Mouse (Mus musculus) liver, embryonic 11.5 days (tissue): ENCODE results near the gene Litaf. TPM values are rescaled to one million over a fixed set of nuclear protein-coding genes. Genes with fewer than 3 reads are reported as not detected.

Experiments used
- ATAC-seq: fragments of 200-750 bp; cut with Nextera tagmentation; replicated peaks from 2 replicates; pipeline ENCODE4 v1.8.0; 2017; ENCODE audit warnings: moderate number of reproducible peaks, mild to moderate bottlenecking, moderate TSS enrichment, moderate library complexity; ENCODE audit not compliant: low FRiP score
- DNase-seq: peaks from one replicate; pipeline ENCODE4 v3.0.0-alpha.2; 2017; ENCODE audit warnings: low spot score
- H3K27ac ChIP-seq: fragments of 300-500 bp; sonication (generic); 2 replicates; pipeline ENCODE4 v1.5.1; 2014; ENCODE audit warnings: mild to moderate bottlenecking, low read depth, low read length, control low read depth
- H3K27me3 ChIP-seq: fragments of 300-500 bp; sonication (generic); replicated peaks from 2 replicates; pipeline ENCODE4 v1.6.1; 2014; ENCODE audit warnings: low read length, mixed read lengths; ENCODE audit not compliant: control insufficient read depth, insufficient read depth
- H3K36me3 ChIP-seq: fragments of 300-500 bp; sonication (generic); 2 replicates; pipeline ENCODE4 v1.6.1; 2014; ENCODE audit warnings: mild to moderate bottlenecking, low read length, moderate library complexity, mixed read lengths; ENCODE audit not compliant: control insufficient read depth, insufficient read depth
- H3K4me1 ChIP-seq: fragments of 300-500 bp; sonication (generic); replicated peaks from 2 replicates; pipeline ENCODE4 v1.6.1; 2014; ENCODE audit warnings: low read length, mixed read lengths; ENCODE audit not compliant: control insufficient read depth, insufficient read depth
- H3K4me2 ChIP-seq: fragments of 300-500 bp; sonication (generic); 2 replicates; pipeline ENCODE4 v1.6.1; 2014; ENCODE audit warnings: mild to moderate bottlenecking, control low read depth, moderate library complexity
- H3K4me3 ChIP-seq: fragments of 300-500 bp; sonication (generic); 2 replicates; pipeline ENCODE4 v1.5.1; 2014; ENCODE audit warnings: low read depth, low read length, control low read depth
- H3K9ac ChIP-seq: fragments of 300-500 bp; sonication (generic); 2 replicates; pipeline ENCODE4 v1.6.1; 2014; ENCODE audit warnings: low read depth, low read length, control low read depth
- H3K9me3 ChIP-seq: fragments of 300-500 bp; sonication (generic); 2 replicates; pipeline ENCODE4 v1.6.1; 2016; ENCODE audit warnings: low read length, inconsistent platforms, mixed read lengths; ENCODE audit not compliant: control insufficient read depth
- WGBS: fragments of 180-500 bp; shearing (Covaris S2); extraction: QIAGEN DNeasy Blood & Tissue Kit; methylation state at CpG from one replicate; pipeline ENCODE4 v1.1.7; 2014; 5-methylcytosine and 5-hydroxymethylcytosine counted together
- polyA plus RNA-seq: library from polyadenylated mRNA; unstranded; fragments of >200 nt; fragmentation: Nextera tagmentation; extraction: Ambion mirVana; gene quantifications from 2 replicates; pipeline ENCODE4 v1.2.1, GENCODE M21; 2014

Gene Litaf
- polyA plus RNA-seq, 1 experiment from 2014 or later, result 53.6 TPM

GRCm38 (mm10) chr16:11012571-11013463, 53.1 kb downstream of the Litaf start:
- H3K4me1 ChIP-seq, result peaks cover 13% of the 10 kb centered on the region
- no peaks in the 10 kb centered on the region for H3K36me3 ChIP-seq
- H3K4me3 ChIP-seq, result no peak overlapping the region
- H3K9me3 ChIP-seq, result no peaks in the 10 kb centered on the region
- no peak for DNase-seq
- no peak overlapping the region for H3K4me2 ChIP-seq
- no peak for ATAC-seq
- H3K9ac ChIP-seq, result no peak overlapping the region
- no peaks in the 10 kb centered on the region for H3K27me3 ChIP-seq
- 73% methylated on average over 11 of the region's 11 CpGs for WGBS
- no peak overlapping the region for H3K27ac ChIP-seq

GRCm38 (mm10) chr16:11011939-11012338, 54.0 kb downstream of the Litaf start:
- Histone ChIP-seq H3K4me3 (no peak overlapping the region), H3K9me3 (no peaks in the 10 kb centered on the region), H3K9ac (no peak overlapping the region), H3K27ac (no peak overlapping the region), H3K4me1 (peaks cover 13% of the 10 kb centered on the region), H3K27me3 (no peaks in the 10 kb centered on the region), H3K4me2 (no peak overlapping the region), H3K36me3 (no peaks in the 10 kb centered on the region)
- WGBS, result 69% methylated on average over 4 of the region's 4 CpGs
- DNase-seq (no peak), ATAC-seq (no peak)

GRCm38 (mm10) chr16:11011206-11011605, 54.8 kb downstream of the Litaf start:
- Histone ChIP-seq H3K4me3 (no peak overlapping the region), H3K9ac (no peak overlapping the region), H3K4me1 (peaks cover 13% of the 10 kb centered on the region), H3K4me2 (no peak overlapping the region), H3K27me3 (no peaks in the 10 kb centered on the region), H3K36me3 (no peaks in the 10 kb centered on the region), H3K27ac (peak overlapping the region; percentile 19; the same call in 1 of the 2 replicates), H3K9me3 (no peaks in the 10 kb centered on the region)
- DNase-seq (no peak), ATAC-seq (no peak)
- 67% methylated on average over 2 of the region's 2 CpGs for WGBS

GRCm38 (mm10) chr16:11010270-11010669, 55.7 kb downstream of the Litaf start:
- Histone ChIP-seq H3K9ac (no peak overlapping the region), H3K4me2 (no peak overlapping the region), H3K9me3 (no peaks in the 10 kb centered on the region), H3K4me1 (peaks cover 13% of the 10 kb centered on the region), H3K4me3 (no peak overlapping the region), H3K27me3 (no peaks in the 10 kb centered on the region), H3K27ac (no peak overlapping the region), H3K36me3 (no peaks in the 10 kb centered on the region)
- ATAC-seq, result no peak
- WGBS, result 89% methylated on average over 4 of the region's 4 CpGs
- DNase-seq, result no peak

GRCm38 (mm10) chr16:11008162-11008991, 57.6 kb downstream of the Litaf start:
- H3K4me2 ChIP-seq, result peak overlapping the region; percentile 39
- no peaks in the 10 kb centered on the region for H3K27me3 ChIP-seq
- H3K4me1 ChIP-seq, result peaks cover 13% of the 10 kb centered on the region
- WGBS, result 23% methylated on average over 15 of the region's 15 CpGs
- no peak overlapping the region for H3K4me3 ChIP-seq
- no peaks in the 10 kb centered on the region for H3K9me3 ChIP-seq
- no peaks in the 10 kb centered on the region for H3K36me3 ChIP-seq
- 0 out of 2 replicates have a peak overlapping the region, but pooled peaks have one; percentile 48 for H3K9ac ChIP-seq
- ATAC-seq, result peak; percentile 72
- peak; percentile 58 for DNase-seq
- H3K27ac ChIP-seq, result peak overlapping the region; percentile 78

- Histone ChIP-seq H3K27ac (peak overlapping the region; percentile 62; the same call in 1 of the 2 replicates), H3K9me3 (no peaks in the 10 kb centered on the region), H3K27me3 (no peaks in the 10 kb centered on the region), H3K4me3 (no peak overlapping the region), H3K4me2 (no peak overlapping the region; the same call in 1 of the 2 replicates), H3K36me3 (no peaks in the 10 kb centered on the region), H3K4me1 (peaks cover 11% of the 10 kb centered on the region), H3K9ac (no peak overlapping the region)
- DNase-seq (no peak), ATAC-seq (no peak; the same call in 1 of the 2 replicates)
- WGBS, result 50% methylated on average over 6 of the region's 6 CpGs
These were observed 59.9 kb downstream of the Litaf start for GRCm38 (mm10) chr16:11006100-11006499.

- Histone ChIP-seq H3K9ac (no peak overlapping the region), H3K4me3 (no peak overlapping the region), H3K4me1 (peaks cover 5% of the 10 kb centered on the region; the same call in 1 of the 2 replicates), H3K27me3 (no peaks in the 10 kb centered on the region), H3K9me3 (no peaks in the 10 kb centered on the region), H3K4me2 (no peak overlapping the region), H3K27ac (no peak overlapping the region), H3K36me3 (no peaks in the 10 kb centered on the region)
- DNase-seq (no peak), ATAC-seq (peak; percentile 64)
- 59% methylated on average over 7 of the region's 7 CpGs for WGBS
These were observed 64.0 kb downstream of the Litaf start for GRCm38 (mm10) chr16:11001703-11002659.

GRCm38 (mm10) chr16:10999809-11000208, 66.1 kb downstream of the Litaf start:
- DNase-seq (no peak), ATAC-seq (no peak)
- Histone ChIP-seq H3K36me3 (no peaks in the 10 kb centered on the region), H3K9ac (no peak overlapping the region), H3K4me2 (no peak overlapping the region), H3K27ac (no peak overlapping the region), H3K9me3 (no peaks in the 10 kb centered on the region), H3K4me3 (no peak overlapping the region), H3K27me3 (no peaks in the 10 kb centered on the region), H3K4me1 (peaks cover 5% of the 10 kb centered on the region; the same call in 1 of the 2 replicates)
- 27% methylated on average over 3 of the region's 3 CpGs for WGBS
